Mouse (Mus musculus) layer of hippocampus, postnatal 25 days (tissue): ENCODE results near the gene Cpb2. TPM values are rescaled to one million over a fixed set of nuclear protein-coding genes. Genes with fewer than 3 reads are reported as not detected.
A peak's percentile ranks its signal among the peaks of the same experiment; 100 is the strongest.

Experiments
- DNase-seq, 2 experiments: peaks; one replicate each; pipeline ENCODE4 v3.0.0; 2022; ENCODE audit warnings: mixed read lengths in 2 of 2, low spot score in 1 of 2; ENCODE audit errors: extremely low spot score in 1 of 2
- total RNA-seq, 2 experiments: library from RNA; stranded (reverse); gene quantifications; 2 replicates each; pipeline ENCODE4 v1.2.3; 2021

Cpb2 gene
- not detected for total RNA-seq

DNA sequence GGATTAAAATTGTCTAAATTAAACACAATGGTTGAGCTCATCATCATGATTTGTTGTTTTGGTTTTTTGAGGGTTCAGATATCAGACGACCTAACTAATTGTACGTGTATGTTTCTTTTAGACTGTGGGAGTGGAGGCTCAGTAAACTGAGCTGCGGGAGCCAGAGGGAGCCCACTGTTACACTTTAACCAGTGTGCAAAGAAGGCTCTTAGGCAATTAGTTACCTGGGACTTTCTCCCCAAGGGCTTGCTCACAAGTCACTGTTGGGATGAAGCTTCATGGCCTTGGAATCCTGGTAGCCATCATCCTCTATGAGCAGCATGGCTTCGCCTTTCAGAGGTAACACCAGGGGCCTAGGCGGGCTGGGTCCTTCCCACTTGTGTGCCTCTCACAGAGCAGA is at the start of gene Cpb2:
Gene Cpb2 (plus strand): TSS at position 201 of the 400 bp plus-strand sequence.
- no peak for DNase-seq

DNA sequence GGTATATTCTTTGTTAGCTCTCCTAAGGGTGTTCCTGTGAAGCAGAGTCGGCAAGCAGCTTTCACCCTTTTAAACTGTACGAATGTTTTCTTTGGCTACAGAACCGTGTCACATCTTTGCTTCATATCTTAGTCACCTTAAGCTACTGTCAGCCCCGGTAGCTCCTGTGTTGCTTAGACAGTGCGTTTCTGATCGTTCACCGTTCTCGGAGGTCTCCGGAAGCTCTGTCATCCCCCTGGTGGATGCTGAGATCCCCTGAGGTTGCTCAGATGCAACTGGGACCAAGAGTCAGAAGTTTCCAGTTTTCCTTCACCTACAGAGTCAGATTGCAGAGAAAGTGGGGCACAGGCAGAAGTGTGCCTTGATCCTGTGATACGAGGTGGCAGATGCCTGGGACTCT is 49.7 kb upstream of the Cpb2 start:
- DNase-seq, result no peak

DNA sequence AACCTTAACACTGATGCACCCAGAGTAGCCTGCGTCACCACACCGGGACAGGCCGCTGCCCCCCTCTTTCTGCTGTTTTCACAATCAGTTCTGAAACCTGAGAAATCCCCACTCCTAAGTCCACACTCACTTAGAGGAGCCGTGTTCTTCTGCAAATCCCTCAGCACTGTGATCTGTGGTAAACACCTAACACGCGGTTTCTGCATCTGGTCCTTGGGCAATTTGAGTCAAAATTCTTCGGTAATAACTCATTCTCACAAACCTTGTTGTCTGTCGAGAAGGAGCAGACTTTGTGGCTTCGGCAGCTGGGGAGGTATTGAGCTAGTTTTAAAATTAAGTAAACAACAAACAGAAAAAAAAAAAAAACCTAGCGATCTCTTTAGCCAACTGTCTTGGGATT is 49.2 kb upstream of the Cpb2 start:
- no peak for DNase-seq

DNA sequence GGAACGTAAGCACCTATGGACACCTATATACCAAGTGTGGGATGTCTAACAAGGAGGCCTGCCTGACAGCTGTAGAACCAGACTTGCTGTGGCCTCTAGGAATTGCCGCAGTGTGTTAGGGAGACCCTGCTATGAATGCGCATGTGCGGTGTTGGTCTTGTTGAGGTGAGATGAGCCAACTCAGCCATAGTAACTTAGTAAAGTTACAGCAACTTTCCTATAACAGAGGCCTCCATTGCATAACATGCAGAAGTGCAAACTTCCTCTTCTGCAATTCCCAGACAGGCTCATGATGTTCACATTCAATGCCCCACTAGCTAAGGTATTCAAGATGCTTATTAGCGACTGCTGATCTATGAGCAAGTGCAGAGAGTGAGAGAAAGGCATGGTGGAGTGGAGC is 46.6 kb upstream of the Cpb2 start:
- DNase-seq, result no peak

DNA sequence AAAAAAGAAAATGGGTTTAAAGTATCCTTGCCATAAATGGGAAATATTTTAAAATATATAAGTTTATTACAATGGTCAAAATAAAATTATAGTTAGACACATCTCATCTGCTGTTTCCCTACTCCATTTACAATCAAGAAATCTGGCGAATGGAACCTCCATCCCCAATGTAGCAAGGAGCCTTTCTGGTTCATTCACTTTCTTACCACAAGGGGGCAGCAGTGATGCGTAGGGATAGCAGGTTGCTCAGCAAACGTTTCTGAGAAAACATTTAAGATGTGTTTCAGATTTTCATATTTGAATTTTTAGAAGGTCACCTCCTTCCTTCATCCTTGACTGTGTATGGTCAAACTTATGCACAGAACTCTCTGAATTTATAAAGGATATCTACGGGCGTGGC is 45.1 kb upstream of the Cpb2 start:
- DNase-seq, result peak; percentile 53 to 73

DNA sequence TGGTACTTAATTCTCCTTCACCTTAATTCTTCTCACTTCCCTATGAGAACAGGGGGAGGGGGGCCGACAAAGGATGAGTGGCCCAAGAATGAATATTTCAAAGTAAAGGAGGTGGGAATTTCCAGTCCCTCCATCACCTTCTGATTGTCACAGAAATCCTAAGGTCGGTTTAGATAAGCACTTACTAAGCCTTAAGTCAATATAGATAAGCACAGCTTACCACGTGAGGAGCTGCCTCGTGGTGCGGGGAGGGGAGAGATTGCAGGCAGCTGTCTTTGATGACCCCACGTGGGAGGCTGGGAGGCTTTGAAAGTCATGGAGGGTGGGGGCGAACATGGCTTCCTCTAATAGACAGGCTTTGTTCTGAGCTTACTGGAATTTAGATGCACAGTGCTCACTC is 44.4 kb upstream of the Cpb2 start:
- no peak for DNase-seq

DNA sequence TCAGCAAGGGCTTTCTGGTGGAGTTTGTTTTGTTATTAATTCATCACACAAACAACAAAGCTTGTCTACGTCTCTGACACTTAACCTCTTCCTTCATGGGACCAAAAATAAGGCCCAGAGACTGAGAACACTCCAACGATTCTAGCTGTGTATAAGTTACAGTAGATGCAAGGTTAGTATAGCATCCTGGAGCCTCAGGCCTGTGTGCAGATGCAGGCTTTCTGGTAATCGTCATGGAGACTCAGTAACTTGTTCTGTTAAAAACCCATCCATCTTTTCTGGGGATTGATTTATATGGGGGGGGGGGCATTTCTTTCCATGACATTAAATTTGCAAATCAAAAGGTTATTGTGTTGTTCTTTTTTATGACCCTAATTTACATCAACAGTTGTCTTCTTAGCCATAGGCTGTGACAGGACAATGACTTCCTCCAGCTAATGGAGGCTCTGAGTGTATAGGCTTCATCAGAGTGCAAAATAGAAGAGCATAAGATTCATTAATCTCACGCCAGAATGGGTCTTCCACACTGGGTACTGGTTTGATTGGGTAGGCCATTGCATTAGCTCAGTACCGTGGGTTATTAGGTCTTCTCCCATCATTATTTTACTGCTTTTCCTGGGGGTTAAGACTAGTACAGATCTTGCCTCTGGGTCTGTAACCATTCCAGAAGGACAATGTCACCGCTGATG is 36.6 kb upstream of the Cpb2 start:
- no peak for DNase-seq

DNA sequence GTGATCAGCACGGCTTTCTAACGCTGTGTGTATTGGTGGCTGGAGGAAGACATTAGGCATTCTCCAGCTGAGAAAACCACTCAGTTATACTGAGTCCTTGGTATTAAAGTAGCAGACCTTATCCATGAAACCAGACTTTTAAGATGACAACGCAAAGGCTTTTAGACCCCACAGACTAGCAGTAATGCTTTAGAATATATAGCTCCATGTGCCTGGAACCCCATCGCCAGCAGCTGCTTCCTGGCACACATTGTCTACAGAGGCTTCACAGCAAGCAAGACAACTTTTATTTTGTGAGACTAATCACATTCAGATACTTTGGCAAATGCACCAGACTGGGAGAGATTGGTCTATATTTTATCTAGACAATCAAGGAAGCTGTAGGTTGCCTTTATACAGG is 35.8 kb upstream of the Cpb2 start:
- no peak for DNase-seq

DNA sequence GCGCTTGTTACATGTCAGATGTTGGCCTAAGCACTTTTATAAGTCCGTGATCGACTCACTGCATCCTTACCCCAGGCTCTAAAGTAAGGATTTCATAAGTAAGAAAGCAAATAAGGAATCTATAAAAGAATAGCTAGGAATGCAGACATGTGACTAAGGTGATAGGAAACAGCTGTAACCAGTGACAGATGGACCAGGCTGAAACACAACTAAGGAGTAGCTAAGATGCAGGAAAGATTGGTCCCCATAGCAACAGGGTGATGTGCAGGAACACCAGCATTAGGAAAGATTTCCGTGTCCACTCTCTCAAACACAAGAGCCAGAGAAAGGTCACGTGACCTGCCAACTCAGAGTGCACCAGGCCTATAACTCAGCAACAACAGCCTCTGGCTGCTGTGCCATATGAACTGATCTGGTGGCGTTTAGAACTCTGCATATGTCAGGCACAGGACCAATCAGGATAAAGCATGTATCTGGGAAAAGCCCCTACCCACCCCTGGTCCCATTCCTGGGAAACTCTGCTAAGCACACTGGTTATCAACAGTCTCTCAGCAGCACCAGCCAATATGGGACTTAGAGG is 33.4 kb upstream of the Cpb2 start:
- DNase-seq, result no peak

DNA sequence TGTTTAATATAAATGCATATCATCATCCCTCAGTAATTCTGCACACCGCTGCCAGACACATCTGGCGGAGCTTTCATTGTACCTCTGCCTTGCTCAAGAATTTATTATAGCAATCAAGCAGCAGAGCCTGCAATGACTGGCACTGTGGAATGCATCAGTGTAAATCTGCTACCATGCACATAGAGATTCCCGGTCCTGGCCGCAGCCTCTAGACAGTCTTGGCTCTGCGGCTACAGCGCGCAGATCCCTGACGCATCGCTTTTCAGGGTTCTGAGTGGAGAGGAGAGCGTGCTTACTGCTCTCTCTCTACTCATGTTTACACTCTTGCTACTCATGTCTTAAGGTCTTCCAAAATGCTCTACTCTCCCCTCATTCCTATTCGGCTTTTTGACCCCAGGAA is 28.3 kb upstream of the Cpb2 start:
- no peak for DNase-seq

DNA sequence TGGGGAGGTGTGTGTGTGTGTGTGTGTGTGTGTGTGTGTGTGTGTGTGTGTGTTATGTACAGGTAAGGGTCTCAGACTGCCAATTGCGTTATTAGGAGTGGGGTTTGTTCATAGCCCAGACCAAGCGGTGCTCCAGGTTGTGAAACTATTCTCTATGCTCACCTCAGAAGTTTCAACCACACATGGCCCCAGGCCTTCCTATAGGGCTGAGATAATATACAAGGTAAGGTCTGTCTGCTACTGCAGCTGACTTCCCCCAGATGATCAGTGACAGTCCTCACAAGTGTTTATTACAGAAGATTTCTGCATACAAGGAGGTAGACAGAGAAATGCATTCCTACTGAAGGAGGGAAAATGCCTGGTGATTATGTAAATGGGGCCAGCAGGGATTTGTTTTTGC is 23.2 kb upstream of the Cpb2 start:
- no peak for DNase-seq

DNA sequence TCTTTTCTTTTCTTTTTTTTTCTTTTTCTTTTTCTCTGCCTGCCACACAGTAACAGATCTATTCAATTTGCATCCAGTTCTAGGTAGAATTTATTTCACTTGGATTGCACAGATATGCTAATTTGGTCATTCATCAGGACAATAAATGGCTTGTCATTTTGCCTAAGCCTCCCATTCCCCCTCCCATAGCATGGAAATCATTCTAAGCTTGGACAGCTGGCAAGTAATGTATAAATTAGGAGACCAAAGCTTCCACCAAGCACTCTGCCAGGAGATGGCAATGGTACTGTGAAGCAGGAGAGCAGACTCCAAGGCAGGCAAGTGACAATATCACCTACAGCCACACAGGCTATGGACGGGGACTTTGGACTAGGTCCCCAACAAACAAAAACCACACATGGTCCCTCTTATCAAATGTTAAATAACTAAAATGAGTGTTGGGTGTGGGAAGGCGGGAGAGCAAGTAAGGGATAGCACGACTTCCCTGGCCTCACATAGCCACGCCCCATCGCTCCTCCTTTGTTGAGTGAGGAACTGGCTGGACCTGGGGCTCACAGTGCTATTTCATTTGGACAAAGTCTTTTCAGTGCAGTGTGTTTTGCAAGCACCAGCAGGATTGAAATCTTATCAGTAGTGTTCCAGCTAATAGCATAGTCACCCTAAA is 22.7 kb upstream of the Cpb2 start:
- DNase-seq, result no peak

DNA sequence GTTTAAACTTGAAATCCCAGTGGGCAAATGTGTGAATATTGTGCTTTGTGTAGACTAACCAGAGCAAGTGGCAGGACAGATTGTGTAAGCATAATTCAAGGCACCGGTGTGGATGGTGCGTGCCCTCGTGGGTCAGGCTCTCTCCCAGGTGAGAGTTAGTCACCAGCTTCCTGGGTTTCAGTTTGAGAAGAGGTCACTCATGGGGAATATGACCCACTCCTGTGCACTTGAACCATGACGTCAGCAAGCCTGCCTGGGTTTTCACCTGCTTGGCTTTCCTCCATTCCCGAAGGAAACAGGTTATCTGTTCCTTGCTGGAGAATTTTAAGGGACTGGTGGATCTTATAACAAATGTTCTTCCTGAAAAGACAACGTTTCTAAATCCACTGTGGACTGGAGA is 19.7 kb upstream of the Cpb2 start:
- no peak for DNase-seq

DNA sequence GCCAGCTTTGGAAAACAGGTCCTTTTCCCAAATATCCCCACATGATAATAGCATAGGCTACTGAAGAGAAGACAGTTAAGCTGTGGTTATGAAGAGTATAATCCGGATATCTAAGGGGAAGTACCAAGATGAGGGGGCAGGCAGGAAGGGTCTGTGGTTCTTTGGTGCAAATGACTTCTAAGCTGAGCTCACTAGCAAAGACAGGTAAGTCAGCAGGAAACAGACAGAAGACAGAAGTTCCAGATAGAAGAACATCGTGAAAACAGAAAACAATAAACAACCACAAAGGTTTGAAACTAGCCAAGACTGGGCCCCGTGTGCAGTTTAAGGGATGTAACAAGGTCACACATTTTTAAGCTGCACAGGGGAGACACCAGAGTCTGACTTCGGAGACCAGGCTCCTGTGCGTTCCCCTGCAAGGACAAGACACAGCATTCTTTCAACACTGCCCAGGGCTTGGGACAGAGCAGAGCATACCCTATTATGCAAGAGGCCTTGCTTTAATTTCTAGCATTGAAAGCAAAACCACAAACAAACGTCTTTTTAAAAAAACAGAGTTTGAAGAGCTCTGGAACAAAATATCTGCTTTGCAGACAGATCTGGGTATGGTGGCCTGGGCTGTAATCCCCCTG is 14.5 kb upstream of the Cpb2 start:
- DNase-seq, result no peak

DNA sequence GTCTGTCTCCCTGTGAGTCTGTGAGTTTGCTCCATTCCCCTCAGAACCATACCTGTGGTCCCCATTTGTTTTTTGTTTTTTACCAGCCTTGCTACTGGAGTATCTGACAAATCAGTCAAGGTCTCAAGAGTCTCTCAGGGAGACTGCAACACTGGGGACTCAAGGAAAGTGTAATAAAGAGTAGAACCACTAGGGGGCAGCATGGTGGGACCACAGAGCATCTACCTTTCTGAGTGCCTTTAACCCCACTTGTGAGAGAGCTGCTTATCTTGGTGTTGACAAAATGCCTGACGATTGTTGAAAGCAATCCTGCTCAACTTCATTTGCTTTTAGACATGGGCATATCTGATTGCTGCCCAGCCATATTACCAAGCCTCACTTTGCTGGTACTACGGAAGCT is 12.3 kb upstream of the Cpb2 start:
- peak in 1 of 2 experiments; percentile 14 for DNase-seq

DNA sequence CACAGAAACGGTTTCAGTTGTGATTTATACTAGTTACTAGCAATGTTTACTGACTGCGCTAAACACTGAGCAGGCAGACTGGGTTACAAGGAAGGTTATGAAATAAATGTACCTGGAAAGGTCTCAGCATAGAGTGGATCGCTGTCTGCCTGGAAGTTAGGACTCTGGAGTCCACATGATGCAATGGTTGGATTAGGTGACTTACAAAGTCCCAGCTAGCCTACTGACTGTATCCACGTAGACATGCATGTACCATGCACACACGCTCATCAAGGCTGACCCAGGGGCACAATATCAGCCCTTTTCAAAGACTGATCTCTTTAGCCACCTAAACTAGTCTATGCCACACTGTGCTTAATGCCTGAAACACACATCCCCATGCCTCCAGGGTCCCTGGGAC is 9.0 kb upstream of the Cpb2 start:
- no peak for DNase-seq

DNA sequence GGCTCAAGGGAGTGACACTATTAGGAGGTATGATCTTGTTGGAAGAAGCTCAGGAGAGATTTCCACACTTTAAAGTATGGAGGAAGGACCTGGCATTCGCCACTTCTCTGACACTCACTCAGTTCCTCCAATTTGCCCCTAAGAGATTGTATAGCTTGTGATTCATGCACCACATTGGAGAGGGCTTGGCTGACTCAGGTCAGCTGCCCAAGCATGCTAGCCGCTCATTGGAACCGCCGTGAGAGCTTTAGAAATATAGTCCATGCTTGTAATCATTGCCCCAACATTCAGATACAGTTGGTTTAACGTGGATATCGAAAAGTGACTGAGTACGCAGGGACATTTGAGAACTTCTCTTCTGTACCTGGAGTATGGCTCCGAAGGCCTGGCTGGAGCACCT is 6.5 kb upstream of the Cpb2 start:
- no peak for DNase-seq

DNA sequence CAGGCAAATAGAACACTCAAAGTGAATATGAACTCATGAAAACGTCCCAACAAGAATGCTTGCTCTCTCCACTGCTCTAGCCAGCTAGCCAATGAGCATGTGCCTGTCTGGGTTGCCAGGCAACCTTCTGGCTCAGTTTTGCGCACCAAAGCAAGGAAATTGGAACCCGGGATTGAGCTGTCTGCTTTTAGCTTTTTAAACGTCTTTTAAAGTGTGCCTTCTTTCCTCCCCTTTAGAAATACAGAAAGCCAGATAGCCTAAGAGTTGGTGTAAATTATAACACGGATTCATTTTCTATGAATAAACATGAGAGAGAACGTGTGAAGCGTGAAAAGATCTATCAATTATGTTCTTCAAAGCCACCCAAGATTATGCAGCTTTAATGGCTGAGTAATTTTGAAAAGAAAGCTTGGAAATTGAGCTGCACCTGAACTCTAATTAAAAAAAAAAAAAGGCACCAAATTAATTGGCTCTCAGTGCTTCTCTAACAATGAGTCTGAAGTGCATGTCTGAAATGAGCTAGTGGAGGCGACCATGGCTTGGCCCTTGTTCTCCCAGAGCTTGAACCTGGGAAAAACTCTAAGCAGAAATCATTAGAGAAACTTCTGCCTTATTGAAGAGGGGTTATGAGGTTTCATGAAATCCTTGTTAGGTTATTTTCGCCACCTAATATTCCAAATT is 6.0 kb upstream of the Cpb2 start:
- DNase-seq, result peak; percentile 15 to 20

DNA sequence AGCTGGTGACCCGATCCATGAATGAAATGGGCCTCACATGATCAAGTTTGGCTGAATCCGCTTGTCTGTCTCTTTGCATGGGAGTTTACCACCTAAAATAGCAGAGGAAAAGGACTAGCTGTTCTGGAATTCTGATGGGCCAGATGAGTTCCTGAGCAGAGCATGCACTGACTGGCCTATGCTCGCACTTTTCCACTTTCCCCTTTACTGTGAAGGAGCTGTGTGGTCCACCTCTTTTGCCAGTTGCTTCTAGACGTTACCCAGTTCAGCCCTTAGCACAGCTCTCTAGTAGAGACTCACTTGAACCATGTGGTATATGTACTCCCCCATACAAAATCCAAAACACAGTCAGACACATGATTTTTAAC is 5.5 kb upstream of the Cpb2 start:
- DNase-seq, result no peak

DNA sequence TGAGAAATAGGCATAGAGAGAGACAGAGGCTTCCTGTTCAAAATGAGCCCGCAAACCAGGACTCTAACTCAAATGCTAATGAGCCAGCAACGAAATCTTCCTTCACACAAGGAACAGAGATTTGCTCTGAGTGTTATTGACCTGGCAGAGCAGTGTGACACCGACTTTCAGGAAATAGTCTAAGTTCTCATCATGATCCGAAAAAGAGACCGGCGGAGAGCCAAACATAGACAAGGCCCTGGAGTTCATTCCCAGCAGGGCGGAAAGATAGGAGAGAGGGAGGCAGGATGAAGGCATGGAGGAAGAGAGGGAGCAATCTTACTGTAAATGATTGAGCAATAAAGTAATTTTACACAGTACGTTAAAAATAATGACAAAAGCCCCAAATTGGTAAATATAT is 5.0 kb upstream of the Cpb2 start:
- DNase-seq, result no peak

DNA sequence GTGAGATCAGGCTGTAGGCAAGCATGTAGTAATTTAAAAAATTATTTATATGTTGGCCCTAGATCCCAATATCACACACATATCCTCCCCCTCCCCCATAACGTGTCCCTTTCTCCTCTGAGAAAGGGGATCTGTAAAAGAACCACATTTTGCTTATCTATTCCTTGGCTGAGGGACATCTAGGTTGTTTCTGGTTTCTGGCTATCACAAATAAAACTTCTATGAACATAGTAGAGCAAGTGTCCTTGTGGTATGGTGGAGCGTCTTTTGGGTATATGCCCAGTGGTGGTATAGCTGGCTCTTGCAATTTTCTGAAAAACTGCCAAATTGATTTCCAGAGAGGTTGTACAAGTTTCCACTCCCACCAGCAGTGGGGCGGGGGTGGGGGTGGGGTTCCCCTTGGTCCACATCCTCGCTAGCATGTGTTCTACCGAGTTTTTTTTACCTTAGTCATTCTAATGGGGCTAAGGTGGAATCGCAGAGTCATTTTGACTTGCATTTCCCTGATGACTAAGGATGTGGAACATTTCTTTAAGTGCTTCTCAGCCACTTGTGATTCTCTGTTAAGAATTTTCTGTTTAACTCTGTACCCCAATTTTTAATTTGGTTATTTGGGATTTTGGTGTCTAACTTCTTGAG is 3.9 kb upstream of the Cpb2 start:
- DNase-seq, result no peak
